Mouse (Mus musculus) lung, embryonic 15.5 days (tissue): Measurements from ENCODE around the gene Il17c. TPM values are rescaled to one million over a fixed set of nuclear protein-coding genes. Genes with fewer than 3 reads are reported as not detected.

Source experiments
- ATAC-seq: fragments of 200-750 bp; cut with Nextera tagmentation; 2 replicates; pipeline ENCODE4 v1.8.0; 2017; ENCODE audit warnings: moderate number of reproducible peaks, borderline replicate concordance; ENCODE audit not compliant: low FRiP score, low TSS enrichment; ENCODE audit errors: extremely low read depth
- H3K27ac ChIP-seq: fragments of 300-500 bp; sonication (generic); 2 replicates; pipeline ENCODE4 v1.5.1; 2015; ENCODE audit warnings: moderate library complexity, mild to moderate bottlenecking, inconsistent platforms
- H3K27me3 ChIP-seq: fragments of 300-500 bp; sonication (generic); 2 replicates; pipeline ENCODE4 v1.6.1; 2015; ENCODE audit warnings: inconsistent platforms
- H3K36me3 ChIP-seq: fragments of 300-500 bp; sonication (generic); 2 replicates; pipeline ENCODE4 v1.6.1; 2015; ENCODE audit warnings: inconsistent platforms
- H3K4me1 ChIP-seq: fragments of 300-500 bp; sonication (generic); 2 replicates; pipeline ENCODE4 v1.6.1; 2015; ENCODE audit warnings: inconsistent platforms
- H3K4me2 ChIP-seq: fragments of 300-500 bp; sonication (generic); 2 replicates; pipeline ENCODE4 v1.6.1; 2015; ENCODE audit warnings: inconsistent platforms, mild to moderate bottlenecking, moderate library complexity
- H3K4me3 ChIP-seq: fragments of 300-500 bp; sonication (generic); 2 replicates; pipeline ENCODE4 v1.5.1; 2015; ENCODE audit warnings: mild to moderate bottlenecking, inconsistent platforms
- H3K9ac ChIP-seq: fragments of 300-500 bp; sonication (generic); 2 replicates; pipeline ENCODE4 v1.6.1; 2015; ENCODE audit warnings: inconsistent platforms
- H3K9me3 ChIP-seq: fragments of 300-500 bp; sonication (generic); 2 replicates; pipeline ENCODE4 v1.6.1; 2016; ENCODE audit warnings: inconsistent platforms
- WGBS: fragments of 180-500 bp; shearing (Covaris S2); methylation state at CpG from one replicate; pipeline ENCODE4 v1.1.7; 2015; 5-methylcytosine and 5-hydroxymethylcytosine counted together
- polyA plus RNA-seq: library from polyadenylated mRNA; unstranded; fragments of >200 nt; fragmentation: Nextera tagmentation; extraction: Ambion mirVana; gene quantifications from 2 replicates; pipeline ENCODE4 v1.2.1, GENCODE M21; 2015

The Il17c gene
- not detected in 2 replicates for polyA plus RNA-seq

DNA sequence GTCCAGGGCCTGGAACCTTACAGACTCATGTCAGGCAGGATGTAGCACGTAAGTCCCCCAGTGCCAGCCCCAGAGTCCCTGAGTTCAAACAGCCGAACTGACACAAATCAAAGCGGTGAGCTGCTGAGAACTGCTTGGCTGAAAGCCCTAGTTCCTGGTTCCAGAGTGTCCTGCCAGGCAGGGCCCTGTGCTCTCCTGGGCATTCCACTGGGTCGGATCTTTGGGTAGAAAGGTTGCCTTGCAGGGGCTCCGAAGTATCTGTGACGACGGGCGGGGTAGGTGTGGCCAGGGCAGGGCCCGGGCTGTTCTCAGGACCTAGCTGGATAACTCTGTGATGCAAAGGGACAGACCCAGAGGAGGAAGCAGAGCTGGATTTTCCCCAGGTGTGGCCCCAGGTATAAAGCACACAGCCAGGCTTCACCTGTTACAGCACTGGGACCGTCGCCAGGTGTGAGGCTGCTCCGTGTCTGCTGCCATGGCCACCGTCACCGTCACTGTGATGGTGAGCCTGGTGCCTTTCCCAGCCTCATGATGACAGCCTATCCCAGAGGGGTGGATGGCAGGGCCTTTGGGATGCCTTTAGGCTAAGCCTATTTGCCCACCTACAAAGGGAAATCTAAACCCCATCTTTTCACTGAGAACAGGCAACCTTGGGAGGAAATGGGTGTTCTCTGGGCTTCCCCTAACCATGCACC, at the start of gene Il17c:
Gene Il17c (plus strand): TSS at position 645 of the 695 bp plus-strand sequence.
- peaks cover 20% of the 10 kb centered on the region; the same call in 1 of the 2 replicates for H3K36me3 ChIP-seq
- ATAC-seq: no peak

GRCm38 (mm10) chr8:122375320-122375719, 46.5 kb upstream of the Il17c start:
- ATAC-seq: no peak
- no peak overlapping the region for H3K27ac ChIP-seq
- WGBS: 91% methylated on average over 7 of the region's 7 CpGs
- no peak overlapping the region for H3K4me3 ChIP-seq
- H3K9ac ChIP-seq: no peak overlapping the region
- no peaks in the 10 kb centered on the region for H3K27me3 ChIP-seq
- H3K9me3 ChIP-seq: no peaks in the 10 kb centered on the region
- H3K4me1 ChIP-seq: peaks cover 12% of the 10 kb centered on the region
- peak overlapping the region; percentile 78 for H3K4me2 ChIP-seq
- peaks cover 12% of the 10 kb centered on the region; the same call in 1 of the 2 replicates for H3K36me3 ChIP-seq

More for the DNA sequence above, at the start of gene Il17c:
- no peak within 1 kb of the TSS for H3K4me2 ChIP-seq
- H3K4me1 ChIP-seq: 0 out of 2 replicates have a peak, but pooled peaks cover 9% of the 10 kb centered on the region
- no peaks in the 10 kb centered on the region for H3K9me3 ChIP-seq
- H3K27ac ChIP-seq: no peak within 1 kb of the TSS
- H3K4me3 ChIP-seq: no peak within 1 kb of the TSS
- 72% methylated on average over 14 of the region's 14 CpGs for WGBS
- H3K27me3 ChIP-seq: no peaks in the 10 kb centered on the region
- no peak within 1 kb of the TSS for H3K9ac ChIP-seq

- ATAC-seq: 0 out of 2 replicates have a peak, but pooled peaks have one; percentile 0
- H3K9ac ChIP-seq: 0 out of 2 replicates have a peak overlapping the region, but pooled peaks have one; percentile 14
- WGBS: 22% methylated on average over 13 of the region's 13 CpGs
- peak overlapping the region; percentile 31; the same call in 1 of the 2 replicates for H3K27ac ChIP-seq
- H3K36me3 ChIP-seq: peaks cover 16% of the 10 kb centered on the region; the same call in 1 of the 2 replicates
- H3K4me1 ChIP-seq: peaks cover 12% of the 10 kb centered on the region
- no peaks in the 10 kb centered on the region for H3K27me3 ChIP-seq
- H3K9me3 ChIP-seq: no peaks in the 10 kb centered on the region
- H3K4me2 ChIP-seq: peak overlapping the region; percentile 78
- peak overlapping the region; percentile 96 for H3K4me3 ChIP-seq
Observed at GRCm38 (mm10) chr8:122375751-122376364, 46.0 kb upstream of the Il17c start.

DNA sequence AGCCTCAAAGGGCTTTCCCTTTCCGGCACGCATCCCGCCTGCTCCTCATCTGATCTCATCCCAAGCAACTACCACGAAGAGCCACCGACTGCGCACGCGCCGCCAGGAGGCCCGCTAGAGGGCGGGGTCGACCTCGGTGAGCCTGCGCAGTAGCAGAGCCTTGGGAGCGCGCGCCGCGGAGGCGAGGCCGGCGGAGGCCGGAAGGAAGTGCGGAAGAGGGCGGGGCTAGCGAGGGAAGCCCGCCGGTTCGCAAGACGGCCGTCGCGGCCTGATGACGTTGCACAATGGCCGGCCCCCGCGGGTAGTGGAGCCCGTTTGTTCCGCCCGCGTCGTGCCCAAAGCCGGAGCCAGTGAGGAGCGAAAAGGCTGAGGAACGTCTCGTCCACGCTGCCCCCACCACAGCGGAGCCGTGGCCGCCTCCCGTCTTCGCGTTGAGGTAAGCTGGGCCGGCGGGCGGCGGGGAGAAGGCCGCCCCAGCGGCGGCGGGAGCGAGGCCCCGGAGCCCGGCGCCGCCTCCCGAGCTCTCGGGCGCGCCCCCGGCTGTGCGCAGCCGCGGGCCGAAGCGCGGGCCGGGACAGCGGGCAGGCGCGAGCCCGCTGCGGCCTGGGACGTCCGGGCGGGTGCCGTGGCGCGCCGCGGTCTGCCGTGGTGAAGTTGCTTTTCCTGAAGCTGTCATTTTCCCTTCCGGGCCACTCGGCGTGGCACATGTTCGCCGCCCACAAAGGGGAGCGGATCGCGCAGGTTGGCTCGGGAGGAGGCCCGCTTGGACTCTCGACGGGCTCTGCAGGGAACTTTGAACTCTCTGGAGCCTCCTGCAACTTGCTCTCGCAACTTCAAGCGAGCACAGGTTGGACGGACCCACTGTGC, 45.2 kb upstream of the Il17c start, which contains the start of gene Zc3h18:
Gene Zc3h18 (plus strand): TSS at position 245 of the 867 bp plus-strand sequence.
- Histone ChIP-seq H3K9me3 (no peaks in the 10 kb centered on the region), H3K4me1 (peaks cover 12% of the 10 kb centered on the region), H3K9ac (peak within 1 kb of the TSS; percentile 97), H3K4me3 (peak within 1 kb of the TSS; percentile 96), H3K36me3 (peaks cover 22% of the 10 kb centered on the region; the same call in 1 of the 2 replicates), H3K4me2 (peak within 1 kb of the TSS; percentile 78), H3K27ac (peak within 1 kb of the TSS; percentile 96), H3K27me3 (no peaks in the 10 kb centered on the region)
- WGBS: under 1% methylated on average over 107 of the region's 107 CpGs
- peak; percentile 96 for ATAC-seq

- Histone ChIP-seq H3K27me3 (no peaks in the 10 kb centered on the region), H3K4me3 (no peak overlapping the region), H3K4me1 (peaks cover 4% of the 10 kb centered on the region), H3K9ac (no peak overlapping the region), H3K27ac (no peak overlapping the region), H3K9me3 (no peaks in the 10 kb centered on the region), H3K4me2 (no peak overlapping the region), H3K36me3 (peaks cover 71% of the 10 kb centered on the region)
- WGBS: 69% methylated on average over 4 of the region's 4 CpGs
- ATAC-seq: no peak
Observed at GRCm38 (mm10) chr8:122383039-122383438, 38.8 kb upstream of the Il17c start.

GRCm38 (mm10) chr8:122389357-122389756, 32.5 kb upstream of the Il17c start:
- Histone ChIP-seq H3K36me3 (peaks cover 90% of the 10 kb centered on the region), H3K4me3 (no peak overlapping the region), H3K27me3 (no peaks in the 10 kb centered on the region), H3K4me1 (no peaks in the 10 kb centered on the region), H3K9ac (no peak overlapping the region), H3K9me3 (no peaks in the 10 kb centered on the region), H3K27ac (no peak overlapping the region), H3K4me2 (no peak overlapping the region)
- no peak for ATAC-seq
- WGBS: 88% methylated on average over 3 of the region's 3 CpGs

GRCm38 (mm10) chr8:122390758-122391157, 31.1 kb upstream of the Il17c start:
- Histone ChIP-seq H3K9me3 (no peaks in the 10 kb centered on the region), H3K27ac (no peak overlapping the region), H3K27me3 (no peaks in the 10 kb centered on the region), H3K9ac (no peak overlapping the region), H3K4me2 (no peak overlapping the region), H3K4me1 (no peaks in the 10 kb centered on the region), H3K4me3 (no peak overlapping the region), H3K36me3 (peaks cover 87% of the 10 kb centered on the region)
- no peak for ATAC-seq
- 78% methylated on average over 3 of the region's 3 CpGs for WGBS

GRCm38 (mm10) chr8:122393717-122394116, 28.1 kb upstream of the Il17c start:
- Histone ChIP-seq H3K9me3 (no peaks in the 10 kb centered on the region), H3K4me2 (no peak overlapping the region), H3K4me3 (no peak overlapping the region), H3K4me1 (no peaks in the 10 kb centered on the region), H3K36me3 (peaks cover 74% of the 10 kb centered on the region), H3K27ac (no peak overlapping the region), H3K9ac (no peak overlapping the region), H3K27me3 (no peaks in the 10 kb centered on the region)
- no peak for ATAC-seq

GRCm38 (mm10) chr8:122395291-122395690, 26.5 kb upstream of the Il17c start:
- H3K9me3 ChIP-seq: no peaks in the 10 kb centered on the region
- H3K4me1 ChIP-seq: no peaks in the 10 kb centered on the region
- ATAC-seq: no peak
- H3K4me2 ChIP-seq: no peak overlapping the region
- H3K36me3 ChIP-seq: peaks cover 76% of the 10 kb centered on the region
- no peak overlapping the region for H3K27ac ChIP-seq
- no peak overlapping the region for H3K9ac ChIP-seq
- no peaks in the 10 kb centered on the region for H3K27me3 ChIP-seq
- WGBS: 89% methylated on average over 6 of the region's 6 CpGs
- no peak overlapping the region for H3K4me3 ChIP-seq

DNA sequence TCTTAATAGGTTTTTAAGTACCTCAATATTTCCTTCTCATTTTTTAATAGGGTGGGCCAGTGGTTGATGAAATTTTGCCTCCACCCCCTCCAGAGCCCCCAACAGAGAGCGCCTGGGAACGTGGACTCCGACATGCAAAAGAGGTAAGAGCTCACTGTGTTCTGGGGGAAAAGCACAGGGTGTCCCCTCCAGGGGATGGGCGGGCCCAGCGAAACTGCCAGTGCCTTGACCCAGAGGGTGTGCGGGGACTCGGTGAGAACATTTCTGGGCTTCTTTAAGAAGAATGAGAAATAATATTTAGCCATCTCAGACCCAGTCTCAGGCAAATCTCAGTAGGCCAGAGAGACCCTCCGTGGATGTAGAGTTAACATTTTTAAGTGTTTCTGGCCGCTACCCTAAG, 23.6 kb upstream of the Il17c start:
- no peak overlapping the region for H3K4me3 ChIP-seq
- no peaks in the 10 kb centered on the region for H3K4me1 ChIP-seq
- no peak overlapping the region for H3K4me2 ChIP-seq
- no peaks in the 10 kb centered on the region for H3K27me3 ChIP-seq
- 95% methylated on average over 9 of the region's 9 CpGs for WGBS
- no peak for ATAC-seq
- no peaks in the 10 kb centered on the region for H3K9me3 ChIP-seq
- H3K27ac ChIP-seq: no peak overlapping the region
- no peak overlapping the region for H3K9ac ChIP-seq
- peaks cover 83% of the 10 kb centered on the region for H3K36me3 ChIP-seq

DNA sequence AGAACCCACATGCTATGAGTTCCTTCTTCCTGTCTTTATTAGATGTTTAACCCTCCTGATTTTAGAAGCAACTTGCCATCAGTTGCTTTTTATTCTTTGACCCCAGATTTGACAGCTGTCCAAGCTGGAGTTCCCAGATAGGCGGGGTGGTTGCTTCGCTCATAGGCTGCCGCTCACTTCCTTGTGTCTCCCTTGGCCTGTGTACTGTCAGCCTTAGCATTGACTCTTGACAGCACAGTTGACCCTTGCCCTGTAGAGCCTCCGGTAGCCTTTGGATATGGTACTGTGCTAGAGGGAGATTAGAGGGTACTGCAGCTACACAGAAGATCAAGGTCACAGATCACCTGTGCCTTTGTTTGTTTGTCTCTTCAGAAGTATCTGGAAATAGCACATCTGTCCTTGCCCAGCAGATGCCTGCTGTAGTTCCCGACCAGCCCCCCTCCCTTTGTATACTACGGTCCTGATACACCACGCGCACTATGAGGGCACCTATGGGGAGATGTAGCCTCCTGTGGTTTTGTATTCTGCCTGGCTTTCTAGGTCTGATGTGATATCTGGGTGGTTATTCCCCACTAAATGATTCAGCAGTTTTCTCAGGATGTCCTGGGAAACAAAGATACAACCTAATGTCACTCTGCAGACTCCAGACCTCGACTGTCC, 16.5 kb upstream of the Il17c start:
- Histone ChIP-seq H3K9me3 (no peaks in the 10 kb centered on the region), H3K4me1 (no peaks in the 10 kb centered on the region)
- WGBS: 83% methylated on average over 9 of the region's 9 CpGs

More for the DNA sequence above, 16.5 kb upstream of the Il17c start:
- Histone ChIP-seq H3K27ac (no peak overlapping the region), H3K4me3 (no peak overlapping the region), H3K9ac (no peak overlapping the region), H3K27me3 (no peaks in the 10 kb centered on the region), H3K4me2 (no peak overlapping the region), H3K36me3 (peaks cover 99% of the 10 kb centered on the region)
- no peak for ATAC-seq
